Mouse (Mus musculus): Measurements from ENCODE around the gene Zfp385c.

The Zfp385c gene

GRCm38 (mm10) chr11:100692164-100692616, at the start of gene Zfp385c:
Gene Zfp385c, minus strand, starts transcription at chr11:100692455.
- no peak for DNase-seq

- DNase-seq = no peak
These were observed 49.1 kb upstream of the Zfp385c start for GRCm38 (mm10) chr11:100741348-100741747.

- no peak for DNase-seq
These were observed 46.5 kb upstream of the Zfp385c start for GRCm38 (mm10) chr11:100738749-100739148.

- peak; percentile 99 for DNase-seq
These were observed 45.9 kb upstream of the Zfp385c start, which contains the start of gene Rab5c for GRCm38 (mm10) chr11:100738066-100738604. Gene Rab5c, minus strand, starts transcription at chr11:100738215.

GRCm38 (mm10) chr11:100737105-100737733, 45.0 kb upstream of the Zfp385c start:
- no peak for DNase-seq

- no peak for DNase-seq
These were observed 44.5 kb upstream of the Zfp385c start for GRCm38 (mm10) chr11:100736746-100737080.

- DNase-seq = no peak
These were observed 43.9 kb upstream of the Zfp385c start for GRCm38 (mm10) chr11:100735954-100736745.

GRCm38 (mm10) chr11:100735134-100735865, 43.0 kb upstream of the Zfp385c start:
- no peak for DNase-seq

- no peak for DNase-seq
These were observed 38.4 kb upstream of the Zfp385c start for GRCm38 (mm10) chr11:100730477-100731205.

GRCm38 (mm10) chr11:100729976-100730375, 37.7 kb upstream of the Zfp385c start:
- no peak for DNase-seq

- no peak for DNase-seq
These were observed 36.3 kb upstream of the Zfp385c start for GRCm38 (mm10) chr11:100728601-100729000.

GRCm38 (mm10) chr11:100727201-100727600, 34.9 kb upstream of the Zfp385c start:
- DNase-seq = no peak

- no peak for DNase-seq
These were observed 32.8 kb upstream of the Zfp385c start for GRCm38 (mm10) chr11:100724919-100725512.

GRCm38 (mm10) chr11:100722493-100723028, 30.3 kb upstream of the Zfp385c start:
- no peak for DNase-seq

- no peak for DNase-seq
These were observed 29.7 kb upstream of the Zfp385c start for GRCm38 (mm10) chr11:100721776-100722492.

GRCm38 (mm10) chr11:100721254-100721653, 29.0 kb upstream of the Zfp385c start:
- no peak for DNase-seq

- DNase-seq = no peak
These were observed 28.1 kb upstream of the Zfp385c start for GRCm38 (mm10) chr11:100720345-100720744.

GRCm38 (mm10) chr11:100719893-100720292, 27.6 kb upstream of the Zfp385c start:
- DNase-seq = no peak

GRCm38 (mm10) chr11:100719312-100719711, 27.1 kb upstream of the Zfp385c start:
- DNase-seq = no peak

GRCm38 (mm10) chr11:100718866-100719265, 26.6 kb upstream of the Zfp385c start:
- DNase-seq = no peak

- no peak for DNase-seq
These were observed 26.2 kb upstream of the Zfp385c start for GRCm38 (mm10) chr11:100718462-100718861.
